Mouse (Mus musculus) cerebellum, adult 11 months (tissue): ENCODE data around the gene Mip.
"Not testable (repeated sequence)": the region's sequence is repeated elsewhere in the genome, so short reads cannot be mapped to it uniquely, and the experiment has no call there.

Source experiments
- DNase-seq: peaks from one replicate; pipeline ENCODE4 v3.0.0; 2022

Mip gene

DNA sequence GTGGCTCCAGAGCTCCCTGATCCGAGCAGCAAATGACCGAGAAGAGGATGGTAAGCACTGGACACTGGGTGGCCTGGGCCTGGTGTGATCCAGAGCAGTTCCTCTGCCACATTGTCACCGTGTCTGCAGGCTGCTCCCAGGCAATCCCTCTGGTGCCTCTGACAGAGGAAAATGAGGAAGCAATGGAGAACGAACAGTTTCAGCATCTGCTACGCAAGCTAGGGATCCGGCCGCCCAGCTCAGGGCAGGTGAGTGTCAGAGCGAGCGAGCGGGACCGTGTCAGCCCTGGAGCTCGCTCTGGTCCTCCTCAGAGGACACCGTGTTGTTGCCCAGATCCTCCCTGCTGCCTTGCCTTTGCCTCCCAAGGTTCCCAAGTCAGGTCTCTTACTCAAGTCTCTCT lies 24.9 kb downstream of the Mip start:
- no peak for DNase-seq

DNA sequence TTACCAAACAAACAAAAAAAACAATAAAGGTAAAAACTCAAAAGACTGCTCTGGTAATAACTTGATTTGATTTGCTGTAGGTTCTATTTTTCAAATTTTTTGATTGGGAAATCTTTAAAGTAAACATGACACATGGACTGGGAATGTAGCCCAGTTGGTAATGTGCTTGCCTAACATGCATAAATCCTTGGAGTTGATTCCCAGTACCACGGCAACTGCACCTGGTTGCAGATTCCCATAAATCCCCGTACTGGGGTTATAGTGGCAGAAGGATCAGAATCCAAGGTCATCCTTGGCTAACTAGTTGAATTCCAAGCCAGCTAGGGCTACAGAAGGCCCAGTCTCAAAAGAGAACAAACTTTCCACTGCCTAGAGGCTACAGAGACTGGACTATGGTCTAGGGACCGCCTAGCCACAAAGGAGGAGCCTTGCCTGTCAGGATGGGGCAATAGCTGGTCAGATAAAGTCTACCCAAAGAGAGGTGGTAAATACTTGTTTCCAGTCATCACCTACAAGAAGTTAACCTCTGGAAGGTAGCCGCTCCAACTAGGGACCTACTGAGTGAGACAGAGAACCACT lies 28.1 kb downstream of the Mip start, which contains the start of gene Apon:
Gene Apon (plus strand): TSS at position 420 of the 579 bp plus-strand sequence.
- no peak for DNase-seq

DNA sequence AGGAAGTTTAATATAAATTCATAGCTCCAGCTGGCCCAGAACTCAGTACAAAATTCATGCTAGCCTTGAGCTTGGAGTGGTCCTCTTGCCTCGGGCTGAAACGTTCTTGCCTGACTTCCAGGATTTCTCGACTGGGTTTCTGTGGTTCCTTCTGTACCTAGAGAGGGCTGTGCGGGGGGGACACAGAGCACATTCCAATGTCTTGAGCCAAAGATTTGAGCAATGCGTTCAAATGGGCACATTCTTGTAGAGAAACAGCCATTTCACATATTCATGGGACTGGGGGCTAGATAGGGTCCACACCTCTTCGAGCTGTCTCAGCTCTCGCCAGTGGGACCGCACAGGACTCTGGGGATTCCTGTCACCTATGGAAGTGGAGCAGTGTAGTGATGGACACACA lies 30.3 kb downstream of the Mip start:
- DNase-seq = no peak

DNA sequence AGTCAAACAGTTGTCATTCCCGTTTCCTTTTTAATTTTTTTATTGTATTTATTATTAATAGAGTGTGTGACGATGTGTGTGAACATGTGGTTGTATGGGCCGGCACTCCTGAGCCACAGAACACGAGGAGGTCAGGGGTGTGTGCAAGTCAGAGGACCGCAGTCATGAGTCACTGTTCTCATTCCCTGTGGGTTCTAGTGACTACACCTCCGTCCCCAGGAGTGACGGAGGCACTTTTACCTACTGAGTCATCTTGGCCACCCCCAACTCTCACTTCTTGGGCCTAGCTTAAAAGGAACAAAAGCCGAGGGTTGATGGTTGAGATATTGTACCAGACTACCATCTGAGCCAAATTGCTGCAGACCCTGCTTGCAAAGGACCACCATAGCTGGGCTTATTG lies 30.7 kb downstream of the Mip start:
- DNase-seq = no peak

DNA sequence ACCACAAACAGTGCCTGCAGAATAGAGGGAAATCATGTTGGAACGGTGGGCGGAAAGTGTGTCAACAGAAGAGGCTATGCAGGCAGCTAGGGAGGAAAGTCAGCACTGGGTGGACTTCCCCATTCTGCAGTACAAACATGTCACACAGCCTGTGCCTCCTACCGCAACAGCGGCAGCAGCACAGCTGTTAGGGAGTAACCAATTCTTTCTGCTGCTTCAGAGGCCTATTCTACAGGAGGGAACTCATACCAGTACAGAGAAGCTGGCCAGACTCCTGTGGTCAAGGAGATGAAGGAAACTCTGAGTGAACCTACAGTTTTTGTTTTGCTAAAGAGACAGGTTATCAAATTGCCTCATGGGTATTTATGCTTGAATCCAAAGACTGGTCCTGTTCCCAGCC lies 33.3 kb downstream of the Mip start:
- DNase-seq = no peak

DNA sequence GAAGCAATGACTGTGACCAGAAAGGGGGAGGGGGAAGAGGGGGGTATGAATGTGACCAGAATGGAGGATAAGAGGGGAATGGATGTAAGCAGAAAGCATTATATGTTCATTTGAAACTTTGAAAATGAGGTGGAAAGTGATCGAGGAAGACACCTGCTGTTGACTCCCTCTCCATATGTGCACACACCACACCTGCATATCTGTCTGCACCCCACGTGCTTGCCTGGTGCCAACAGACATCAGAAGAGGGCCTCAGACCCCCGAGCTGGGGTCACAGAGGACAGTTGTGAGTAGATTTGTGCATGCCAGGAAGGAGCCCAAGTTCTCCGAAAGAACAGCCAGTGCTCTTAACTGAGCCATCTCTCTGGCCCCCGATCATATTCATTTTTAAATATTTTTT lies 34.3 kb downstream of the Mip start:
- no peak for DNase-seq

DNA sequence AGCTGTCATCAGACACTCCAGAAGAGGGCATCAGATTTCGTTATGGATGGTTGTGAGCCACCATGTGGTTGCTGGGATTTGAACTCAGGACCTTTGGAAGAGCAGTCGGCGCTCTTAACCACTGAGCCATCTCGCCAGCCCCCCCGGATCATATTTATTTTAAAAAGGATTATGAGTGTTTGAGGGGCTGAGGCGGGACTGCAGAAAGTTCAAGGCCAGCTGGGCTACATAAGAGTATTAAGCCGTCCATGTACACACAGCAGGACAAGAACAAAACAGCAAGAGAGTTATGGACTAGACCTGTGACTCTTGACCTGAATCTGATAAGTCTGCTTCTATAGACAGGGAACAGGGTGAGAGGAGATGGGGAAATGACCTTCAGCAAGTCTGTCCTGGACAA lies 34.7 kb downstream of the Mip start:
- not testable (repeated sequence) for DNase-seq

DNA sequence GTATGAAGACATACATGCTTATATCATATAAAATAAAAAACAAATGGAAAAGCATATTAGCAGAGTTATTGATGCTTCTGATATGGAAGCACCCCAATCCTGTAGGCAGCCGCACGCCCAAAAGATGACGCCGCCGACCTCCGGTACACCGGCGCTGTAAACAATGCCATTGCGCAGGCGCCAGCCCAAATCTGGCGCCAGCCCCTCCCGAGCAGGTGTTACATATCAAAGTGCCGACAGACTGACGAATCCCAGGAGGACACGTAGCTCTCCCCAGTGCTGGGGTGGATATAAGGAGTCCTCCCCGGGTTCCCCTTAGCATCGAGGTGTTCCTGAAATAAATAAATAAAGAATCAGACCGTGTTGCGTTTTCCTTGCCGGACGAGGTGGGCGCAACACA lies 36.7 kb downstream of the Mip start:
- no peak for DNase-seq

DNA sequence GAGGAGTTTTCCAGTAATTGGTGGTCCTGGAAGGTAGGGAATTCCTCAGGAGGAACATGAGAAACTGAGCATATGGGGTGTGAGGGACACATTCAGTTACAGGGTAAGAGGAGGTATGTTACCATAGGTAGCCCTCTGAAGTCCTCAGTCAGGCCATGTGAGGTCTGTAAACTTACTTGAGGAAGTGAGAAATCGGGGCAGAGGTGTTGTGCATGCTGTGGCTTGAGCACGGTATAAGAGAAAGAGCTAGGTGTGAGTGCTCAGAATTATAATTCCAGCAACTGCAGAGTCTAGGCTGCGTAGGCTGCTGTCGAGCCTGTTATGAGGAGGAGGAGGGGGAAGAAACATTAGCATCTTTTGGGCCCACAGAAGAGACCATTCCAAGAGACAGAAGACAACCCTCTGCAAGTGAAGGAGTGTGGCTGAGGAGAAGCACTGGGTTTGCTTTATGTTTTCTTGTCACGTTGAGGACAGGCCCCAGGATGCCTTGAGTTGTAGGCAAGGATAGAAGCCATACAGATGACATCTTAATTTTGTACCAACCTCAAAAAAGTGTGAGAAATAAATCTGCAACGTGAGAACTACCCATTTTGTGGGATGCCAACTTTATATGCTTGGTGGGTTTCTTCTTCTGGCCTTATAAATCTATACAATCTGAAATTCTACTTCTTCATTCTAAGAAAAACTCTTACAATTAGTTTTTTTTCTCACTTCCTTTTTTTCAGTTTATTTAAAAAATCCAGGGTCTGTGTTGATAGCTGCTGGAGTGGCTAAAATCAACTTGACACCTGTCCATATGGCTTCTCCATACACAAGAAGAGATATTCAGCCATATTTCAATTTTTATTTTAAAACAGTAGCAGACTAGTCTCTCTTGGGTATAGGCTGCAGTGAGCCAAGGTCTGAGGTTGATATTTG lies 38.0 kb downstream of the Mip start:
- DNase-seq = no peak

DNA sequence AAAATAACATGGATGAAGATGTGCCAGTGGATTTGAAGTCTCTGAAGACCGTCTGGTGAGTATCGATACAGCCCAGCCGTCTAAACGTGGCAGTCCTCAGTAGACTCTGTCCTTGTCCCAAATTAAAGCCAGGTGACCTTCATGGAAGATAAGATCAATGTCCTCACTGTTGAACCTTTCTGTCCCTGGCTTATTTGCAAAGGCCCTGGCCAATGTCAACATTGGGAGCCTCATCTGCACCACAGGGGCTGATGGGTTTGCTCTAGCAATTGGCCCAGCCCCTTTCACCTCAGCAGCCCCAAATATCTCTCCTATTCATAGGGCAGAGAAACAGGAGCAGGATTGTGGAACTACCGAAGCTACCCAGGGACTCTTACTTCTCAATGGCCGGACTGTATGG lies 42.7 kb downstream of the Mip start, which contains the start of gene Apof:
Gene Apof (plus strand): TSS at position 301 of the 400 bp plus-strand sequence.
- no peak for DNase-seq

DNA sequence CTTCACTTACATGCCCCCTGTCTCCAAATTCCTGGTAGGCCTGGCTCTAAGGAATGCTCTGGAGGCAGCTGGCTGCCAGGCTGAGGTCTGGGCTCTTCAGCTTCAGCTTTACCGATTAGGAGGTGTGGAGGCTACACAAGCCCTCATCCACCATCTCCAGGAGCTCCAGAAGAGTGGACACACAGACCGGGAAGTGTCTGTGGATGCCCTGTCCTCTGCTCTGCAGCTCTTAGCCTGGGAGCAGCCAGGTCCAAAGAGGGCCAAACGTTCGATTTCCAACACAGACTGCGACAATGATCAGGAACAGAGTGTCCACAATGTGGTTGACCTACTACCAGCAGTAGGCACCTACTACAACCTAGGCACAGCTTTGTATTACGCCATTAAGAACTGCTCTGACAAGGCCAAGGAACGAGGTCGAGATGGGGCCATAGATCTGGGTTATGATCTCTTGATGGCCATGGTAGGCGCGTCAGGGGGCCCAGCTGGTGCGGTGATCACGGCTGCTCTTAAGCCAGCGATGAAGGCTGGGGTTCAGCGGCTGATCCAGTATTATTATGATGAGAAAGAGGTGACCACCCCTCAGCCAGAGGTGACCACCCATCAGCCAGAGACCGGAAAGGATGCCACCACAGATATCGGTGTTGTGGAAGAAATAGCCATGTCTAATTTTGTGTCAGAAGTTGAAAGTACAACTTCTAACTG lies 43.7 kb downstream of the Mip start:
- no peak for DNase-seq

DNA sequence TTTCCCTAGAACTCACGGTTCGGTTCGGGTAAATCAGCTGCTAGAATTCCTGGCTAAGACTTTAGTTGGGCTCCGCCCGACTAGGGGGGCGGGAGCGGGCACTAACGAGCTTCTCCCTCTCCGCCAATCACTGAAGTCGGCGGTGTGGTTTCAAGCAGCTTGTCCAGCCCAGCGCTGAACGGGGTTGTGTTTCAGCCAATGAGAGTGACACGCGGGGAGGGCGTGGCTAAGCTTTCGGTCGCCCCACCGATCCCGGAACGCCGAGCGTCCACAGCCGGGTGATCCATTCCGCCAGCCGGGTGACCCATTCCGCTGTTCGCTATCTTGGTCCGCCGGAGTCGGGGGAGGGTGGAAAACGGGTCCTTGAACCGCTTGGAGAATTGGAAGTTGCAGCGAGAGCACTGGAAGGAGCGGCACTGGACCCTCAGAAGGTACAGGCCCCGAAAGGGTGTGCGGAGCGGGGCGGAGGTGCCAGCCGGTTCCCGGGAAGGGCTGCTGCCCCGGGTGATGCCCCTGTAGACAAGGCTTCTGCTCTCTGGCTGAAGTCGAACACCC lies 44.7 kb downstream of the Mip start, which contains the start of gene Stat2:
Gene Stat2 (plus strand): TSS at position 273 of the 555 bp plus-strand sequence.
- DNase-seq = peak; percentile 96

DNA sequence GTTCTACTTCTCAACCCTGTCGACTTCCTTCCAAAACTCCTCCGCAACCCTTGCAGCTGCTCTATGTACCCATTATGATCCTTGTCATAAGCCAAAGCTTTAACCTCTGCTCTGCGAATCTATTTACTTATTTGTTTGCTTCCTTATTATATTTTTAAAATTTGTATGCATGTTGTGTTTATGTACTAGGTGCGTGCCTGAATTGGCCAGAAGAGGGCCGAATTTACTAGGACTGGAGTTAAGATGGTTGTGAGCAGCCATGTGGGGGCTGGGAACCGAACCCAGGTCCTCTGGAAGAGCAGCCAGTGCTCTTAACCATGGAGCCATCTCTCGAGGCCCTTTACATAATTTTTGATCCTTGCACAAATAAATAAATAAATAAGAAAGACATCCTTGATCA lies 45.2 kb downstream of the Mip start:
- DNase-seq = no peak

DNA sequence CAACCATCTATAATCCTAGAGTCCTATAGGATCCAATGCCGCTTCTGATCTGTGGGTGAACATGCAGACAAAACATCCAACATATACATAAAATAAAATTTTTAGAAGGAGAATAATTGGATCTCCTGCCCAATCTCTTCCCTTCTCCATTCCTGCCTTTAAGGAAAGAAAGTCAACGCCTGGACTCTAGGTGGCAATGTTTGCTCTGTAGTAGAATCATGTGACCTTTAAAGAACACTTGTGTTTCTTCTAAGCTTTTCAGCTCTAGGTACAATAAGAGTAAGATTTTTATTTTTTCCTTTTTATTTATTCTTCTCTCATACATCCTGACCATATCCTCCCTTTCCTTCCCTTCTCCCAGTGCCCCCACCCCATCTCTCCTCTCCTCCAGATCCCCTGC lies 46.2 kb downstream of the Mip start:
- DNase-seq = no peak

DNA sequence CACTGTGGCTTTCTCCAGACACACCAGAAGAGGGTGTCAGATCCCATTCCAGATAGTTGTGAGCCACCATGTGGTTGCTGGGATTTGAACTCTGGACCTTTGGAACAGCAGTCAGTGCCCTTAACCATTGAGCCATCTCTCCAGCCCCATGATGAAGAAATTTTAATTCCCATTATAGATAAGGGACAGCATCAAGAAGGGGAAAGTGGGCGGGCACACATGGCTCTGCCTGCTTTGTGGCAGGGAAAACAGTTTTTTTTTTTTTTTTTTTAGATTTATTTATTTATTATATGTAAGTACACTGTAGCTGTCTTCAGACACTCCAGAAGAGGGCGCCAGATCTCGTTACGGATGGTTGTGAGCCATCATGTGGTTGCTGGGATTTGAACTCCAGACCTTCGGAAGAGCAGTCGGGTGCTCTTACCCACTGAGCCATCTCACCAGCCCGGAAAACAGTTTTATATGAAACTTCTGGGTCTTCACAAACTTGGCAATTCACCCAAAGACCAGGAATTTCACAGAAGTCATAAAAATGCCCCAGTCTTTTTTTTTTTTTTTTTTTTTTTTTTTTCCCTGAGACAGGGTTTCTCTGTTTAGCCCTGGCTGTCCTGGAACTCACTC lies 47.3 kb downstream of the Mip start:
- DNase-seq = not testable (repeated sequence)

DNA sequence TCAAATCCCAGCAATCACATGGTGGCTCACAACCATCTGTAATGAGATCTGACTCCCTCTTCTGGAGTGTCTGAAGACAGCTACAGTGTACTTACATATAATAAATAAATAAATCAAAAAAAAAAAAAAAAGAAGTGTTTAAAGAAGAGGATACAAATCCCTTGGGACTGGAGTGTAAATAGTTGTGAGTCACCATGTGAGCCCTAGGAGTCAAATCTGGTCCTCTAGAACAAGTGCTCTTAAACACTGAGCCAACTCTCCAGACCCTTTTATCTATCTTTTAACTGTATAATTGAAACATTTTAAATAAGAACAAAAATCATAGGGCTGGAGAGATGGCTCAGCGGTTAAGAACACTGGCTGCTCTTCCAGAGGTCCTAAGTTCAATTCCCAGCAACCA lies 49.7 kb downstream of the Mip start:
- not testable (repeated sequence) for DNase-seq

DNA sequence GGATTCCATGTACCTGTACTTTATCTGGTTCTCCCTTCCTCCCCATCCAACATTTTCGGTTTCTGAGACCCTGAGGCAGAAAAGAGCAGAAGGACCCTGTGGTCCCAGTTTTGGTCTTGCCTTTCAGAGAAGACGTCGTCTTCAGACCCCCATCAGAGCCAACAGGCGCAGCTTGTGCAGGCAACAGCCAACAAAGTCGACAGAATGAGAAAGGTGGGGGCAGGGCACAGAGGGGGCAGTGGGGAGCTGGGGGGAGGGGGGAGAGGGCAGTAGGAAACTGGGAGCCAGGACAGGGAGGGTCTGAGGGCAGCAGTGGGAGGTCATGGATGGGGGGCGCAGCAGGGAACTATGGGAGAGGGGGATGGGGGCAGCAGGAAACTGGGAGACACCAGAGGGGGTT lies 52.5 kb downstream of the Mip start:
- no peak for DNase-seq

DNA sequence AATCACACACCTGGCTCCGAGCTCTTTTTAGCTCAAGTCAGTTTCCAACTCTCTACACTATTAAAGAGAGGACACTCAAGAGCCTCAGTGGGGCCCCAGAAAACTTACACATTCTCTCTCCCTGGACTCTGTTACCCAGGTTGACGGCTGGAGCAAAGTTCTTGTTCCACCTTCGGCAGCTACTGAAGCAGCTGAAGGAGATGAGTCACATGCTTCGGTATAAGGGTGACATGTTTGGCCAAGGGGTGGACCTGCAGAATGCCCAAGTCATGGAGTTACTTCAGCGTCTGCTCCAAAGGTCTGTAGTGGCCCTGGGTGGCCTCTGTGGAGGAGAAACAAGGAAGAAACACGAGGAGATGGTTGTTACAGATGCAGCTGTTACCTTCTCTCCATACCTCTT lies 55.3 kb downstream of the Mip start:
- no peak for DNase-seq
